Comparison of ENCODE assay signal across 26 mouse cellular contexts in genomic region chr7:35822320-35822719, GRCm38 (mm10).
"Had no signal": no experiment of that assay in that cellular context is flagged by ENCODE, and none has a peak within 500 bp of the region (broad histone marks: within the 10 kb centered on the region; RNA-seq: fewer than 3 reads in every experiment).

No protein-coding gene starts in this region.

- H3K9me3 ChIP-seq: heart, embryonic 13.5 days; heart, embryonic 15.5 days; hindbrain, embryonic 13.5 days; hindbrain, embryonic 15.5 days; kidney, embryonic 15.5 days; limb, embryonic 10.5 days; limb, embryonic 12.5 days had no signal

- H3K4me3 ChIP-seq: heart, adult 2 months; heart, embryonic 13.5 days; heart, embryonic 15.5 days; hindbrain, embryonic 13.5 days; hindbrain, embryonic 15.5 days; kidney, embryonic 15.5 days; left cerebral cortex, adult 2 months; limb, embryonic 10.5 days; limb, embryonic 12.5 days had no signal

- H3K9ac ChIP-seq: heart, embryonic 13.5 days; heart, embryonic 15.5 days; hindbrain, embryonic 13.5 days; hindbrain, embryonic 15.5 days; kidney, embryonic 15.5 days; limb, embryonic 12.5 days had no signal

- H3K27me3 ChIP-seq: heart, embryonic 13.5 days; heart, embryonic 15.5 days; hindbrain, embryonic 13.5 days; hindbrain, embryonic 15.5 days; kidney, embryonic 15.5 days; limb, embryonic 12.5 days had no signal

- H3K4me1 ChIP-seq: heart, embryonic 15.5 days; hindbrain, embryonic 13.5 days; hindbrain, embryonic 15.5 days; limb, embryonic 12.5 days had no signal

- H3K4me2 ChIP-seq: heart, embryonic 11.5 days; heart, embryonic 13.5 days; heart, embryonic 15.5 days; hindbrain, embryonic 13.5 days; hindbrain, embryonic 15.5 days; kidney, embryonic 15.5 days; limb, embryonic 12.5 days; liver, embryonic 11.5 days had no signal

- H3K27ac ChIP-seq: heart, adult 2 months; heart, embryonic 13.5 days; heart, embryonic 15.5 days; hindbrain, embryonic 13.5 days; hindbrain, embryonic 15.5 days; hindbrain, postnatal 0 days; kidney, embryonic 15.5 days; kidney, postnatal 0 days; left cerebral cortex, adult 2 months; limb, embryonic 10.5 days; limb, embryonic 12.5 days had no signal

- ATAC-seq: hindbrain, postnatal 0 days; intestine, embryonic 16.5 days had no signal

- H3K36me3 ChIP-seq: heart, embryonic 13.5 days; heart, embryonic 15.5 days; hindbrain, embryonic 13.5 days; hindbrain, embryonic 15.5 days; kidney, embryonic 15.5 days; limb, embryonic 10.5 days; limb, embryonic 12.5 days had no signal

- DNase-seq: gastrocnemius, postnatal 14 days; gastrocnemius, postnatal 36 days; heart, adult 11 months; heart, adult 2 months; heart, postnatal 14 days; heart, postnatal 36 days; kidney, adult 11 months; kidney, adult 2 months; kidney, adult 9 months; kidney, postnatal 14 days; kidney, postnatal 36 days; layer of hippocampus, adult 9-11 months; liver had no signal
